Mouse (Mus musculus): ENCODE data around the gene Phf19.

DNA sequence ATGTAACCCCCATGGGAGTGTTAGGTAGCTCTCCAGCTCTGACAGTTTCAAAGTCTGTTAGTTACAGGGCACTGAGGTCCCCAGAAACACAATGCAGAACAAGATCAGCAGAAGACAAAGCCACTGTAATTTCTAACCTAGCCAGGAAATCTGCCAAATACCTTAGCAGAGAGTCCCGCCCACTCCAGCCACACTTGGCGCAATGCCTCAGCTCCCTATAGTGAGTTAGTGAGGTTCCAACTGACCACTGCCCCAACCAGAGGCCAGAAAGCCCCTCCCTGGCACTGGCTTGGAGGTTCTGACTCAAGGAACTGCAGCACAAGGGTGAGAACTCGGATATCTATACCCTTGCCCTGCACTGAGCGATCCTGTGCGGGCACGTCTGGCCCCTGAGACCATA, 11.1 kb downstream of the Phf19 start:
- TF ChIP-seq TAL1 (IDR thresholded peaks at IDR 0.05; ENCODE audit: low read length) (no peak), GATA1 (IDR thresholded peaks at IDR 0.05; ENCODE audit: low read length) (no peak)
